Mouse (Mus musculus) heart, postnatal 0 days (tissue): ENCODE measurements around the gene Mgea5. TPM values are rescaled to one million over a fixed set of nuclear protein-coding genes. Genes with fewer than 3 reads are reported as not detected.

Experiments used
- ATAC-seq: fragments of 200-750 bp; cut with Nextera tagmentation; 2 replicates; pipeline ENCODE4 v1.8.0; 2017; ENCODE audit warnings: low read depth, moderate number of reproducible peaks, moderate library complexity; ENCODE audit not compliant: insufficient read depth
- DNase-seq: peaks from one replicate; pipeline ENCODE4 v3.0.0-alpha.2; 2016; ENCODE audit warnings: low spot score
- H3K27ac ChIP-seq: fragments of 300-500 bp; sonication (generic); 2 replicates; pipeline ENCODE4 v1.5.1; 2014; ENCODE audit warnings: low read depth, mild to moderate bottlenecking
- H3K27me3 ChIP-seq: fragments of 300-500 bp; sonication (generic); 2 replicates; pipeline ENCODE4 v1.6.1; 2014; ENCODE audit warnings: low read length, mixed read lengths; ENCODE audit not compliant: control insufficient read depth, insufficient read depth
- H3K36me3 ChIP-seq: fragments of 300-500 bp; sonication (generic); replicated peaks from 2 replicates; pipeline ENCODE4 v1.6.1; 2014; ENCODE audit warnings: low read length, mixed read lengths; ENCODE audit not compliant: control insufficient read depth, insufficient read depth
- H3K4me1 ChIP-seq: fragments of 300-500 bp; sonication (generic); 2 replicates; pipeline ENCODE4 v1.6.1; 2014; ENCODE audit warnings: antibody characterized with exemption; ENCODE audit not compliant: control insufficient read depth, insufficient read depth
- H3K4me2 ChIP-seq: fragments of 300-500 bp; sonication (generic); 2 replicates; pipeline ENCODE4 v1.6.1; 2014; ENCODE audit warnings: low read depth, mild to moderate bottlenecking, low read length, moderate library complexity
- H3K4me3 ChIP-seq: fragments of 300-500 bp; sonication (generic); 2 replicates; pipeline ENCODE4 v1.5.1; 2014; ENCODE audit warnings: low read depth, low read length
- H3K9ac ChIP-seq: fragments of 300-500 bp; sonication (generic); replicated peaks from 2 replicates; pipeline ENCODE4 v1.6.1; 2014; ENCODE audit warnings: low read depth, low read length, mixed read lengths
- H3K9me3 ChIP-seq: fragments of 300-500 bp; sonication (generic); replicated peaks from 2 replicates; pipeline ENCODE4 v1.6.1; 2016; ENCODE audit warnings: low read length; ENCODE audit not compliant: control insufficient read depth
- CTCF ChIP-seq: IDR thresholded peaks from 2 replicates; pipeline ENCODE4 v1.5.1; 2016; ENCODE audit warnings: antibody characterized with exemption, control low read depth, low read depth
- EP300 ChIP-seq: IDR thresholded peaks from 2 replicates; pipeline ENCODE4 v1.6.1; 2016; ENCODE audit warnings: antibody characterized with exemption, low read depth
- WGBS: fragments of 180-500 bp; shearing (Covaris S2); extraction: QIAGEN DNeasy Blood & Tissue Kit; methylation state at CpG from one replicate; pipeline ENCODE4 v1.1.7; 2014; 5-methylcytosine and 5-hydroxymethylcytosine counted together
- polyA plus RNA-seq: library from polyadenylated mRNA; unstranded; fragments of >200 nt; fragmentation: Nextera tagmentation; extraction: Ambion mirVana; gene quantifications from 2 replicates; pipeline ENCODE4 v1.2.1, GENCODE M21; 2015
- total RNA-seq: library from RNA; depleted of rRNA; stranded (reverse); fragments of >200 nt; gene quantifications from 2 replicates; pipeline ENCODE4 v1.2.3, GENCODE M21; 2014; ENCODE audit warnings: low replicate concordance

Mgea5 gene
- total and polyA plus RNA-seq, 2 experiments from 2014 or later, result 19.9 to 84.5 TPM

DNA sequence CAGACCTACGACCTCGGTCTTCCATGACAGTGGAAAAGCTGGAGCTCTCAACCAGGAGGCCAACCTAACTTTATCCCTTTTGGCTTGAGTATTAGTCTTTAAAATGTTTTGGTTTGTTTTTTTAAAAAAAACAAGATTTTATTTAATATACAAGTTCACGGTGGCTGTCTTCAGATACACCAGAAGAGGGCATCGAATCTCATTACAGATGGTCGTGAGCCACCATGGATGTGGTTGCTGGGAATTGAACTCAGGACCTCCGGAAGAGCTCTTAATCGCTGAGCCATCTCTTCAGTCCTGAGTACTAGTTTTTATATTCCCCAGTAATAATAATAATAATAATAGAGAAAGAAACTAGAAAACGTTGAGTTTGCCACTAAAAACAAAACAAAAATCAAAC, 2.0 kb downstream of the Mgea5 start:
- H3K4me2 ChIP-seq, result peak overlapping the region; percentile 76
- ATAC-seq, result no peak
- H3K27me3 ChIP-seq, result no peaks in the 10 kb centered on the region
- peak overlapping the region; percentile 89 for H3K4me3 ChIP-seq
- WGBS, result 52% methylated on average over 8 of the region's 8 CpGs
- peaks cover 32% of the 10 kb centered on the region for H3K36me3 ChIP-seq
- DNase-seq, result no peak
- no peaks in the 10 kb centered on the region for H3K9me3 ChIP-seq
- TF ChIP-seq EP300 (no peak), CTCF (no peak)
- H3K4me1 ChIP-seq, result peaks cover 19% of the 10 kb centered on the region; the same call in 1 of the 2 replicates
- no peak overlapping the region for H3K27ac ChIP-seq
- H3K9ac ChIP-seq, result no peak overlapping the region

DNA sequence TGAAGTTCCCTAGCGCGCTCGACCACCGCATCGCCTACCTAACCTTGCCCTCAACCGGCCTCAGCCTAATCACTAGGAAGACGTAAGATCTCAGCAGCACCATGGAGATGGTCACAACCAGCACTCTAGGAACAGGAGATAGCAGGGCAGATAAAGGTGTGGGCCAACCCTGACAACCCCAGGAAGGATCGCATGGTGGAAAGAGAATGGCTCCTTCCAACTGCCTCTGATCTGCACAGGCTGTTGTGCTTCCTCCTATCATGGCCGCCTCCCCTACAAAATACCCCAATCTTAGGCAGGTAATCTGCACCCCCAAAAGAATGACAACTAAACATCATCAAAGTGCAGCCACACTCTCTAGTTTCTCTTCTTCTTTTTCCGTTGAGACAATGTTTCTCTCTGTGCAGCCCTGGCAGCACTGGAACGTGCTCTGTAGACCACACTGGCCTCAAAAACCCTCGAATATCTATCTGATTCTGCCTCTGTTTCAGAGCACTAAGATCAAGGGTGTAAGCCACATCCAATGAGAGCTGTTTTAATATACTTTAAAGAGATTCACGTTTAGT, 3.2 kb downstream of the Mgea5 start:
- H3K9me3 ChIP-seq, result no peaks in the 10 kb centered on the region
- H3K27me3 ChIP-seq, result no peaks in the 10 kb centered on the region
- no peak overlapping the region for H3K27ac ChIP-seq
- ATAC-seq (no peak), DNase-seq (no peak)
- H3K4me1 ChIP-seq, result peaks cover 19% of the 10 kb centered on the region; the same call in 1 of the 2 replicates
- no peak for TF ChIP-seq CTCF
- TF ChIP-seq EP300, result no peak
- H3K4me3 ChIP-seq, result no peak overlapping the region
- peak overlapping the region; percentile 76; the same call in 1 of the 2 replicates for H3K4me2 ChIP-seq
- peaks cover 44% of the 10 kb centered on the region for H3K36me3 ChIP-seq
- WGBS, result 64% methylated on average over 13 of the region's 13 CpGs
- H3K9ac ChIP-seq, result no peak overlapping the region

DNA sequence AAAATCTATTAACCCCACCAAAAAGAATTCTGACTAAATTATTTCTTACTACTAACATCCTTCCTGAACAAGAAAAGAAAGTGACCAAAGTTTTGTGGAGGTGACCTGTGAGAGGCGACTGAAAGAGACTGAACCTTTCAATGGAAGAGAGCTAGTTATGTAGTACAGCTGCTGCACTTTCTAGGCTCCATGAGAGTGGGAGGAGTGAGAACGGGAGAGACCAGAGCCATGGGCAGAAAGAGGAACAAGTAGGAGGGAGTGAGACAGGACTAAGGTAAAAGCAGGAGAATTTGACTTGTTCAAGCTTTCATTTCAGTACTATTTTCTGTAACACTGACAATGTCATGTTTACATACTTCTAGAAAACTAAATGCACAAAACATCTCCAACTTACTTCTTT, 8.2 kb downstream of the Mgea5 start:
- H3K36me3 ChIP-seq, result peaks cover 93% of the 10 kb centered on the region
- DNase-seq (no peak), ATAC-seq (no peak)
- no peak overlapping the region for H3K4me3 ChIP-seq
- H3K4me2 ChIP-seq, result no peak overlapping the region
- no peak overlapping the region for H3K9ac ChIP-seq
- no peak overlapping the region for H3K27ac ChIP-seq
- H3K4me1 ChIP-seq, result peaks cover 3% of the 10 kb centered on the region; the same call in 1 of the 2 replicates
- 75% methylated on average over 2 of the region's 2 CpGs for WGBS
- TF ChIP-seq EP300, result no peak
- no peak for TF ChIP-seq CTCF
- H3K9me3 ChIP-seq, result no peaks in the 10 kb centered on the region
- H3K27me3 ChIP-seq, result no peaks in the 10 kb centered on the region

DNA sequence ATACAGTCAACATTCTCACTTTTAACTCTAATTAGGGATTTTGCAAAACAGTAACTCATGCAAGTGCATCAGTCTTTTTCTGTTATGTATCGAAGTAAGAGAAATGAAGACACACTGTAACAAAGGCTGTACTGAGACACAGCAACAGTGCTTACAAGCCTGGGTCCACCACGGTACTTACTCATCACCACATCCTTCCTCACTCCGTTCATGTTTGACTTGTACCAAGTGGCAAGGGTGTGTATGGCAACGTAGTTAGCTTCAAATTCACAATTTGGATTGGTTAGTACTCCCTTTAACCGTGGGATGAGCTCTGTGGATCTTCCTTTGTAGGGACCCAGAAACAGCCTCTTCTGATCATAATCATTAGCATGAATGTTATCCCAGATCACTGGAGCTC, 12.1 kb downstream of the Mgea5 start:
- 86% methylated on average over 5 of the region's 5 CpGs for WGBS
- DNase-seq (no peak), ATAC-seq (no peak)
- Histone ChIP-seq H3K4me2 (no peak overlapping the region), H3K27me3 (no peaks in the 10 kb centered on the region), H3K4me1 (no peaks in the 10 kb centered on the region), H3K9ac (no peak overlapping the region), H3K9me3 (no peaks in the 10 kb centered on the region), H3K4me3 (no peak overlapping the region), H3K27ac (no peak overlapping the region), H3K36me3 (peaks cover 95% of the 10 kb centered on the region)
- TF ChIP-seq CTCF (no peak), EP300 (no peak)

DNA sequence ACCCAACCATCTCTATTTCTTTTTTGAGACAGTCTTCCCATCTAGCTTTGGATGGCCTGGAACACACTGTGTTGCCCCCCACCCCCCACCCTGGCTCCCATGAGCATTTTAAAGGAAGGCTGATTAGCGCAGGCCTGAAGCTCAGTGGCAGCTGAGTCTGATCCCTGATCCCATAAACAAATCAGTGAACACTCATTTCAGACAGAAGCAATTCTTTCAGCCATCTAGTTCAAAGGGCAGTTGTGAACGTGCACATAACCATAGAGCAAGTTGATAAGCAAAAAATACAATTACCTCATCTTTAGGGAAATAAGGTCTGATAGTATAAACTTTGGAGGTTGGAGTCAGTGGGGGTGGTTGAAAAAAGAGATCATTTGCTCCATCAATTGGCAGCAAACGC, 22.8 kb downstream of the Mgea5 start:
- DNase-seq (no peak), ATAC-seq (no peak)
- Histone ChIP-seq H3K4me2 (no peak overlapping the region), H3K4me3 (no peak overlapping the region), H3K27me3 (no peaks in the 10 kb centered on the region), H3K36me3 (peaks cover 94% of the 10 kb centered on the region), H3K9me3 (no peaks in the 10 kb centered on the region), H3K27ac (no peak overlapping the region), H3K4me1 (no peaks in the 10 kb centered on the region), H3K9ac (no peak overlapping the region)
- 75% methylated on average over 3 of the region's 3 CpGs for WGBS
- no peak for TF ChIP-seq CTCF
- TF ChIP-seq EP300, result no peak

DNA sequence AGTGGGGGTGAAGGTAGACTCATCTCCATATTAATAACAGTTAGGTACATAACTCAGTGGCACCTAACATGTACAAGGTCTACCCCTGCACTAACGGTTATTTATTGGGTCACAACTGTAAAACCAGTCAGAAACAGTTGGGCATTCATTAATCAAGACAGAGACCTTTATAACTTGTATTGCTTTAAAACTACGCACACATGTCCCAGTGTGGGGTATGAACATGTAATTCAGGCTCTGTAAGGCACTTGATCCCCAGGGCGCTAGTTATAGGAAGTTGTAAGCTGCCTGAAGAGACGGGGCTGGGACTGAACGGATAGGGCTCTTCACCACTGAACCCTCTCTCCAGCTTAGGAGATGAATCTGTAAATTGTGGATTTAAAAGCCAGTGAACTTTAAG, 25.0 kb downstream of the Mgea5 start:
- no peak overlapping the region for H3K27ac ChIP-seq
- H3K27me3 ChIP-seq, result no peaks in the 10 kb centered on the region
- no peaks in the 10 kb centered on the region for H3K4me1 ChIP-seq
- H3K36me3 ChIP-seq, result peaks cover 95% of the 10 kb centered on the region
- H3K9ac ChIP-seq, result no peak overlapping the region
- no peak overlapping the region for H3K4me2 ChIP-seq
- no peak for TF ChIP-seq EP300
- H3K4me3 ChIP-seq, result no peak overlapping the region
- DNase-seq (no peak), ATAC-seq (no peak)
- WGBS, result 88% methylated on average over 5 of the region's 5 CpGs
- H3K9me3 ChIP-seq, result no peaks in the 10 kb centered on the region
